Mouse (Mus musculus) lung, postnatal 25 days (tissue): Measurements from ENCODE around the gene Mtmr14.

ENCODE experiments used
- DNase-seq: peaks from one replicate; pipeline ENCODE4 v3.0.0; 2022; ENCODE audit warnings: low spot score

Gene Mtmr14

GRCm38 (mm10) chr6:113281676-113282075, 44.0 kb downstream of the Mtmr14 start:
- no peak for DNase-seq

- no peak for DNase-seq
Measured at GRCm38 (mm10) chr6:113282101-113282802, 44.6 kb downstream of the Mtmr14 start, which contains the start of gene Cpne9. Cpne9 (plus strand) TSS chr6:113282307.

GRCm38 (mm10) chr6:113282969-113283368, 45.3 kb downstream of the Mtmr14 start:
- no peak for DNase-seq

DNA sequence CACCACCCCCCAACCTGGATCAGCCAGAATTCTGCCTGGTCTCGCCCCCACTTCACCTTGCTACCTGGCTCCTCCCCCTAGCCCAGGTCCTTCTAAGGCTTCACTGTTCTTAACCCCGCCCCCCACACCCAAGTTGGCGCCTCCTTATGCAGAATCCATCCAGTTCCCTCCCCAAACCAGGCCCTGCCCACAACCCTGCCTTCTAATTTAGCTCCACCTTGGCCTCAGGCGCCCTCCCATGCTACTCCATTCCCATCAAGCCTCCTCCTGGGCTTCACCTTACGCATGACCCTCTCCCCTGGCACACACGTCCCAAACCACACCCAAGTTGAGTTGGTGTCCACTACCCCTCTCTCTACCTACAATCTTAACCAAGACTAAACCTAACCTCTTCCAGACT, 45.9 kb downstream of the Mtmr14 start:
- DNase-seq: no peak

DNA sequence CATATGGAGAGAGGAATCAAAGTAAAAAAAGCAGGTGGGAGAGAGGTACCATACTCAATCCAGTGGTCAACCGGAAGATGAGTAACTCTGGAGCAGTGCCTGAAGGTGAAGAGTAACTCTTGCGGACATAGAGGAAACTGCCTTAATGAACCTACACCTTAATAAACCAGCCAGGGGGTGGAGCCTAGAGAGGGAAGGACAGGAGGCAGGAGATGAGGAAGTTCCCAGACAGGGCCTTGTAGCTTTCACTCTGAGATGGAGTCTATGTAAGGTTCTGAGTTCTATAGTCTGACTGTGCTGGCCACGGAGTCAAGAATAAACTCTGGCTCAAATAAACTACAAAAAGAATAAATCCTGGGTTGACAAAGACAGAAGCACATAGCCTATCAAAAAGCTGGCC, 47.3 kb downstream of the Mtmr14 start:
- DNase-seq: no peak

- DNase-seq: no peak
Measured at GRCm38 (mm10) chr6:113286316-113286715, 48.7 kb downstream of the Mtmr14 start.

DNA sequence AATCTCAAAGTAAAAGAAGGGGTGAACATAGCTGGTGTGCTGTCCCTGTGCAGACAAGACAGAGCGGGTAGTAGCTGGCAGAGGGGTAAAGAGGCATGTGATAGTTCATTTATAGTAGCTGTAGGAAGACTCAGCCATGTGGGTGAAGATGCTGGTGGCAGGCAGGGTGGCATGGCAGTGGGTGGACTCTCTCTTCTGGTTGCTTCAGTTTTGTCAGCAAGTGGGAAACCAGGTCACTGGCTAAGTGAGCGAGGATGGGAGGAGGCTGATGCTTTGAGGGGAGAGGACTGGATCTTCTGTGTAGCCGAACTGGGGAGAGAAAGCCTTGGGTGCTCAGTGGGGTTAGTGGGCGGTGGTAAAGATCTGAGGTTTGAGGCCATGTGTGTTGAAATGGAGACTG, 49.6 kb downstream of the Mtmr14 start:
- no peak for DNase-seq

- DNase-seq: no peak
Measured at GRCm38 (mm10) chr6:113289346-113289745, 51.7 kb downstream of the Mtmr14 start.

GRCm38 (mm10) chr6:113290346-113290745, 52.7 kb downstream of the Mtmr14 start:
- DNase-seq: no peak

- no peak for DNase-seq
Measured at GRCm38 (mm10) chr6:113292938-113293337, 55.3 kb downstream of the Mtmr14 start.

GRCm38 (mm10) chr6:113296046-113296445, 58.4 kb downstream of the Mtmr14 start:
- no peak for DNase-seq

- DNase-seq: no peak
Measured at GRCm38 (mm10) chr6:113296639-113297038, 59.0 kb downstream of the Mtmr14 start.

- no peak for DNase-seq
Measured at GRCm38 (mm10) chr6:113301350-113301749, 63.7 kb downstream of the Mtmr14 start.

GRCm38 (mm10) chr6:113302258-113302657, 64.6 kb downstream of the Mtmr14 start:
- DNase-seq: peak; percentile 47

GRCm38 (mm10) chr6:113306322-113306985, 68.8 kb downstream of the Mtmr14 start:
- peak; percentile 100 for DNase-seq

GRCm38 (mm10) chr6:113306986-113307349, 69.3 kb downstream of the Mtmr14 start, which contains the start of gene Brpf1:
Brpf1 (plus strand) TSS chr6:113307137.
- DNase-seq: no peak

DNA sequence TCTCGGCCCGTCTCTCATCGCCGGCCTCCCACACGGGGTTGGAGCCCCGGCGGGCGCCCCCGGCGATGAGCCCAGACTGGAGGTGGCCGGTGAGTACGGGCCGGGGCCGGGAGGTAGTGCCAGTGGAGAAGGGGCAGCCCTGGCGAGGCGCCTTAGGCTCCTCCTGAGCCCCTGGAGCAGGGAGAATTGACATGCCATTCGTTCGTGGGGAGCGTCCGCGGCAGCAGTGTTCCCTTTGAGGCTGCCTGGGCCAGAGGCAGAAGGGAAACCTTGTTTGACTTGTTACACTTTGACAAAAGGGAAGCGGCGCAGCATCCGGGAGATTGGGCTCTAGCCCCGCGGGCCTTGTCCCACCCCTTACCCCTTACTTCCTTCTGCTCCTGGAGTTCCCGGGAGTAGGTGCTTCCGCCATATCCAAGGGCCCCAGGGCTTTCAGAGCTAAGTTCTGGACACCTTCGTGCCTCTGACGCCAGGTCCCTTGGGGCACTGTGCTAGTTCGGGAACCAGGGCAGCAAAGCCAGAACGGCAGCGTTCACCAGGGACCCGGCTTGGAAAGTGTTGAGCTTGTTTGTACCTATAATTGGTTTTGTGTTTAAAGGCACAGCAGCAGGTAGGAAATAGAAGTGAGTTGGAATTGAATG, 70.0 kb downstream of the Mtmr14 start:
- DNase-seq: peak; percentile 37

DNA sequence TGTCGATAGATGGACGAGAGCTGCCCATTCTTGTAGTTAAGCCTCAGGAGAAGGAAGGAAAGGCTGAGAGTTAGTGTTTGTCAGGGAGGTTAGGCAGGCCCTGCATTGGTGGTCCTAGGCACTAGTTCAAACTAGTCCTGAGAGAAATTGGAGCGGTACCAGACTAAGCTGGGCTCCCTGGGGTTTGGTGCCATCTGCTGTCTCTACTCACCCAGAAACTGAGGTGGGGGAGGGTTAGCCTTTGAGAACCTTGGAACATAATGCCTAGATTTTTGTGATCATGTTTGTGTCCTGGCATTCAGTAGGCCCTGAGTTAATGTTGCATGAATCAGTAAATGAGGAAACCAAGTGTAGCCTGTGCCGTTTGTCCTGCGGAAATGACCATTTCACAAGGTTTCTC, 70.5 kb downstream of the Mtmr14 start:
- DNase-seq: no peak

GRCm38 (mm10) chr6:113315972-113316371, 78.3 kb downstream of the Mtmr14 start:
- no peak for DNase-seq

DNA sequence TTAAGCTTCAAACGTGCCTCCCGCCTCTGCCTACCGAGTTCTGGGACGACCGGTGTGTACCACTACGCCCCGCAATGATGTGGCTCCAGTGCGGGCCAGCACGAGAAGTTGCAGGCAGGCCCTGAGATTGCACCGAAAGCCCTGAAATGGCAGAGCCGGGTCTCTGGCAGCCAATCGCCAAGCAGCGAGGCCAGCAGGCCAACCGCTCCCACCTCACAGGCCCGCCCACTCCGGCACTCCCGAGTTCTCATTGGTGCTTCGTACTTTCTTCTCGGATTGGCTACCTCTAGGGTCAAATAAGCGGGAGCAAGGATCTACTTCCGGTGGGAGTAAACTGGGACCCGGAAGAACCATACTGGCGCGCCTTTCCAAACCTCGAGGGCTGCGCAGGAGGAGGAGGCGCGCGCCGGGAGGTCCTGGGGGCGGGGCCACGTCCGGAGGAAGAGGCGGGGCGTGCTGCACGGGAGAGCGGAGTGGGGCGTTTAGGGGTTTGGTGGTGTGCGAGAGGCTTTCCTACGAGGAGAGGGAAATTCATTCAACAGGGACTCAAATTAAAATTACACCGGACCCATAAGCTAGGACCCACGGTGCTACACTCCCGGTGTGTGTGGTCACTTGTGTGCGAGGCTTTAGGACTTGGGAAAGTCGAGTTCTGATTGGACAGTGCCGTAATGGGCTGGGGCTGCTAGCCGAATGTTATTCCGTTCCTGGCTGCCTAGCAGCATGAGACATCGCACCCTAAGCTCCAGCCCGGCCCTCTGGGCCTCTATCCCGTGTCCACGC, 89.1 kb downstream of the Mtmr14 start, which contains the start of gene Ogg1:
Ogg1 (plus strand) TSS at position 440 of the 783 bp plus-strand sequence.
- DNase-seq: peak; percentile 100

GRCm38 (mm10) chr6:113329396-113329795, 91.8 kb downstream of the Mtmr14 start:
- no peak for DNase-seq

GRCm38 (mm10) chr6:113330547-113330946, 92.9 kb downstream of the Mtmr14 start:
- no peak for DNase-seq
